Mouse (Mus musculus): ENCODE data around the gene Rgs13. TPM values are rescaled to one million over a fixed set of nuclear protein-coding genes. Genes with fewer than 3 reads are reported as not detected.

Gene Rgs13
- polyA plus RNA-seq (2015; fragmentation: Nextera tagmentation; extraction: Ambion mirVana), result 1.5 and 1.7 TPM in 2 replicates

DNA sequence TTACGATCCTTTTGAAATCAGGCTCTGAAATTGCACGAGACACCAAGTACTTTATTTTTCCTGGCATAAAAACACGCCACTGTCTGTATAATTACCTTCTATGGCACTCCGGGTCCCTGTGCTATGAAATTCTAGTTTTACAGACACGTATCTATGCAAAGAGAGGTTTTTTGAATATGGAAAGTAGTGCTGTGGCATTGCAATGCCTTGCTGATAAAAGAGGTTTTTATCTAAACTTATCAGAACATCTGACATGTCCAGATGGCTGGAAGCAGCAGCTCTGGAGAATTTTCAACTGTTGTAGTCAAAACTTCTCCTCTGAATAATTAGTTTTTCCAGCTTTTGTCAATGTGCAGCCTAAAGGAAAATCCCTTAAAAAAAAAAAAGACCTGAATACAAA lies at the start of gene Rgs13:
Gene Rgs13, minus strand, starts transcription at position 207 of the 400 bp plus-strand sequence.
- Histone ChIP-seq H3K9ac (replicated peaks) (no peak within 1 kb of the TSS), H3K4me2 (replicated peaks) (peak within 1 kb of the TSS; percentile 26), H3K4me3 (no peak within 1 kb of the TSS), H3K27me3 (no peaks in the 10 kb centered on the region), H3K36me3 (no peaks in the 10 kb centered on the region), H3K27ac (replicated peaks) (peak within 1 kb of the TSS; percentile 33; the same call in 1 of the 2 replicates), H3K4me1 (peaks cover 7% of the 10 kb centered on the region), H3K9me3 (no peaks in the 10 kb centered on the region)
- 6% methylated on average over 5 of the region's 5 CpGs for WGBS
- ATAC-seq (replicated peaks), result peak; percentile 85

DNA sequence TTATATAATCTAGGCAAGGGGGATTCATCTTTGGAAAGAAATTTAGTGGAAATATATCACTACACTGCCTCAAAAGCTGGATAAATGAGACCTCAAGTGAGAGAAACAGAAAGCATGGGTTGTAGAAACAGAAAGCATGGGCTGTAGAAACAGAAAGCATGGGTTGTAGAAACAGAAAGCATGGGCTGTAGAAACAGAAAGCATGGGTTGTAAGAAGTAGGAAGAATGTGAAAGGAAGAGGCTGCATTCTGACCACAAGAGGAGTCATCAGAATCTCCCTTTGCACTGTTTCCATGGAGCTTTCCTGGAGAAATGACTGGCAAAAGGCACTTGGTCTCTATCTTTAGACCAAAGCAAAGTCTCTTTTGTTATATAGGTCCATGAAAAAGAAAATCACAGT lies 38.1 kb upstream of the Rgs13 start:
- Histone ChIP-seq H3K27me3 (no peaks in the 10 kb centered on the region), H3K4me3 (no peak overlapping the region), H3K9ac (replicated peaks) (no peak overlapping the region), H3K4me2 (replicated peaks) (no peak overlapping the region), H3K36me3 (no peaks in the 10 kb centered on the region), H3K27ac (replicated peaks) (no peak overlapping the region), H3K9me3 (no peaks in the 10 kb centered on the region), H3K4me1 (no peaks in the 10 kb centered on the region)
- no peak for ATAC-seq (replicated peaks)

DNA sequence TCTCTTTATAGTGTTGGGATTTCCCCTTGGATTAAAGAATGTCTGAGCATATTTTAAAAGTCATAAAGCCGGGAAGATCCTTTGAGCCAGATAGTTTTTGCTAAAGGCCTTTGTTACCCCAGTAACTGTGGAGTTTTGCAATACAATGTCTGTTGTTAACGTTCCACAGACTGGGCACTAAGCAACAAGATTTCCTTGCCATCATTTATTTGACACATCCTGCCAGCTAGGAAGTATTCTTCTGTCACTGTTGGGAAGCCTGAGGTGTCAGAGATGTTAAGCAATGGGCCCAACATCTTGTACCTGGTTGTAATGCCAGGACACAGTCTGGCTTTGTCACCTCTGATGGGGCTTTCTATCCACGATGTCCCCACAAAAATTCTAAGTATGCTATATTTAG lies 33.7 kb upstream of the Rgs13 start:
- 79% methylated on average over 3 of the region's 3 CpGs for WGBS
- no peaks in the 10 kb centered on the region for H3K4me1 ChIP-seq
- H3K9me3 ChIP-seq, result no peaks in the 10 kb centered on the region
- no peak for ATAC-seq (replicated peaks)
- H3K4me2 ChIP-seq (replicated peaks), result no peak overlapping the region
- no peaks in the 10 kb centered on the region for H3K36me3 ChIP-seq
- H3K27me3 ChIP-seq, result no peaks in the 10 kb centered on the region
- no peak overlapping the region for H3K9ac ChIP-seq (replicated peaks)
- H3K27ac ChIP-seq (replicated peaks), result no peak overlapping the region
- no peak overlapping the region for H3K4me3 ChIP-seq

DNA sequence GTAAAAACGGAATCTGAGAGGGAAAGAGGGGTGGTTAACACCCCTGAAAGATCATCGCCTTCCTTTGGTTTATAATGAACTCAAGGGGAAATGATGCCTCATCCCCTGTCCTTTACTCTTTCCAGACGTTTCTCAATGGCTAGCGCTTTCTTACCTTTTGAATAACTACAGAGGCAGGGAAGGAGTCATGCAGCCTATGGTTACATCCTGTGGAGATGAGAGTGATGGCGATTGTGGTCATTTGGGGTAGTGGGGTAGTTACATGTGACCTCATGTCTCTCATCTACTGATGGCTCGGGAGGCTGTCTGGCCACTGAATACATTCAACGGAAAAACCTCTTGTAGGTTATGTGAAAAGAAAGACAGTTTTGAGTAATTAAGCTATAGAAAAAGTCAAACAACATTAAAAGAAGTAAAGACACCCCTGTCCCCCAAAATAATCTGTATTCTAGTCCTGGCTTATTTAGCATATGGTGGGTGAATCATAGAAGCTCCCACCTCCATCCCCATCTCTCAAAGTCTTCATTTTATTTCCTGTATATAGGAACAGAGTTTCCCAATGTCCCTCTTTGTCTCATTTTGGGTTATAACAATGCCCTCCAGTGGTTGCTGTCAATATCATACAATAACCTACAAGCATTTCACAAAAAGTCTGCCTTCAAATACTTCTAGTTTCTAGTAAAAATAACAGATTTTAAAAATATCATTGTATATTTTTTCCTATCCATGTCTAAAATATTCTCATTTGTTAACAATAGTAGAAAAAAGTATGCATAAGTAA lies 29.3 kb upstream of the Rgs13 start:
- no peak overlapping the region for H3K4me3 ChIP-seq
- H3K27ac ChIP-seq (replicated peaks), result no peak overlapping the region
- H3K27me3 ChIP-seq, result no peaks in the 10 kb centered on the region
- no peak for ATAC-seq (replicated peaks)
- H3K4me1 ChIP-seq, result no peaks in the 10 kb centered on the region
- no peak overlapping the region for H3K9ac ChIP-seq (replicated peaks)
- H3K9me3 ChIP-seq, result no peaks in the 10 kb centered on the region
- no peak overlapping the region for H3K4me2 ChIP-seq (replicated peaks)
- 72% methylated on average over 7 of the region's 7 CpGs for WGBS
- H3K36me3 ChIP-seq, result no peaks in the 10 kb centered on the region

DNA sequence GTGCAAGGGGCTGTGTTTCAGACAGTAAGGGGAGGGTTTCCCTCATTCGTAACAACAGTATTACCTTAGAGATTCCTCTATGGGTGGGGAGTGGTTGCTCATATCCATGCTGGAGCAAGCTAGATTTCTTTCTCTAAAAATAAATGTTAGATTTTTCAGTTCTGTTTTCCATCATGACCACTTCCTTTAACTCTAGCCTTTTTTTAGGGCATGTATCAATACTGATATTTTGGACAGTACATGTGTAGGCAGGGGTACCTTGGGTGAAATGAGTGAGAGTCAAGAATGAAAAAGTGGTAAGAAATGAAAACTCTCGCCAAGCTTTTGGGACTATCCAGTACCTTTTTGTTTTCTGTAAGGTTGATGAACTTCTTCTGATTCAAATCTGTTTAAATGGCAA lies 27.6 kb upstream of the Rgs13 start:
- ATAC-seq (replicated peaks), result no peak
- Histone ChIP-seq H3K4me3 (no peak overlapping the region), H3K4me2 (replicated peaks) (no peak overlapping the region), H3K27me3 (no peaks in the 10 kb centered on the region), H3K36me3 (no peaks in the 10 kb centered on the region), H3K27ac (replicated peaks) (no peak overlapping the region), H3K9ac (replicated peaks) (no peak overlapping the region), H3K4me1 (no peaks in the 10 kb centered on the region), H3K9me3 (no peaks in the 10 kb centered on the region)
- WGBS, result 92% methylated on average over 2 of the region's 2 CpGs

DNA sequence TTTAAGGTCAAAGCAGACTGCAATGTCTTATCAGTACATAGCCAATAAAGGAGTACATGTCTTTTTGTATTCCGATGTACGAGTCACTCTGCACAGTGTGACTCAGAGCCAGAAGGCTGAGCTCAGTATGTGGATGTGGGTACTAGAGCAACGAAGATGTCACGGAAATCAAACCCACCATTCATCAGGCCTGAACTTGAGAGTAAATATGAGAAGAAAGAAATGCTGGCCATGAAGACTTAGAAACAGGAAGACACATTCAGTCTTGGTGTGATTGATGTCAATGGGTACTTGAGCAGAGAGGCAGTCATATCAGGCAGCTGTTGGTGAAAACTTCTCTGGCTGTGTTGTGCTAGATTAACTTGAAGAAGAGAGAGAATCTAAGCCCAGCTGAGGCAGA lies 25.8 kb upstream of the Rgs13 start:
- Histone ChIP-seq H3K4me3 (no peak overlapping the region), H3K9ac (replicated peaks) (no peak overlapping the region), H3K27ac (replicated peaks) (no peak overlapping the region), H3K9me3 (no peaks in the 10 kb centered on the region), H3K36me3 (no peaks in the 10 kb centered on the region), H3K4me1 (no peaks in the 10 kb centered on the region), H3K4me2 (replicated peaks) (no peak overlapping the region), H3K27me3 (no peaks in the 10 kb centered on the region)
- 96% methylated on average over 4 of the region's 4 CpGs for WGBS
- ATAC-seq (replicated peaks), result no peak

DNA sequence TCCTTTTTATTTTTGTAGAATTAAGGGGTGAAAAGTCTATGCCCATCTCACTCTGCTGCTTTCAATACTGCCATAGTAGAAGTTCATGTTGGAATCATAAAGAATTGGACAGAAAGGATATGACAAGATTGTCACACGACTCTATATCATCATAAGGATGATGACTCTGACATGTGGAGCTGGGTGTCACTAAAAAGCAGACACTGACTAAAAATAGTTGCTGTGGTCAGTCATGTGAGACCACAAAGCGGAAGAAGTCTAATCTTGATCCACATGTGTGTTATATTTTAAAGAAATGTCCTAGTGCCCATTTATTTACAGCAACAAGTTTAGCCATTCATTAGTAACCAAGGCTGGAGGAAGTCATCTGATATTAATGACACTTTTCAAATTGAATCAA lies 23.3 kb upstream of the Rgs13 start:
- WGBS, result 82% methylated on average over 2 of the region's 2 CpGs
- Histone ChIP-seq H3K4me1 (no peaks in the 10 kb centered on the region), H3K27me3 (no peaks in the 10 kb centered on the region), H3K9ac (replicated peaks) (no peak overlapping the region), H3K27ac (replicated peaks) (no peak overlapping the region), H3K9me3 (no peaks in the 10 kb centered on the region), H3K4me2 (replicated peaks) (no peak overlapping the region), H3K4me3 (no peak overlapping the region), H3K36me3 (no peaks in the 10 kb centered on the region)
- ATAC-seq (replicated peaks), result no peak

DNA sequence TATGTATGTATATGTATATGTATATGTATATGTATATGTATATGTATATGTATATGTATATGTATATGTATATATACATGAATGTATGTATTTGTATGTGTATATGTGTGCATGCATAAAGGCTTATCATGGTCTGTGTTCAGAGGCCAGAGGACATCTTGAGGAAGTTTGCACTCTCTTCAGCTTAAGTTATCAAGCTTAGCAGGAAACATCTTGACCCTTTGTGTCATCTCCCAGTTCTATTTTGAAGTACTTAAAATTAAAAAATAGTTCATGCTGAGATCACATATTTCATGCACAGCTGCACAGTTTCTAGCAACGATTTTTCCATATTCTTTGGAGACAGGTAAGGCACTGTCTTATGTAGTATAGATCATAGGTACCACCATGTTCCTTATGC lies 22.4 kb upstream of the Rgs13 start:
- WGBS, result 68% methylated on average over 1 of the region's 1 CpGs
- H3K4me1 ChIP-seq, result no peaks in the 10 kb centered on the region
- H3K27ac ChIP-seq (replicated peaks), result no peak overlapping the region
- H3K9me3 ChIP-seq, result no peaks in the 10 kb centered on the region
- H3K36me3 ChIP-seq, result no peaks in the 10 kb centered on the region
- ATAC-seq (replicated peaks), result no peak
- no peak overlapping the region for H3K4me3 ChIP-seq
- H3K27me3 ChIP-seq, result no peaks in the 10 kb centered on the region
- no peak overlapping the region for H3K4me2 ChIP-seq (replicated peaks)
- H3K9ac ChIP-seq (replicated peaks), result no peak overlapping the region

DNA sequence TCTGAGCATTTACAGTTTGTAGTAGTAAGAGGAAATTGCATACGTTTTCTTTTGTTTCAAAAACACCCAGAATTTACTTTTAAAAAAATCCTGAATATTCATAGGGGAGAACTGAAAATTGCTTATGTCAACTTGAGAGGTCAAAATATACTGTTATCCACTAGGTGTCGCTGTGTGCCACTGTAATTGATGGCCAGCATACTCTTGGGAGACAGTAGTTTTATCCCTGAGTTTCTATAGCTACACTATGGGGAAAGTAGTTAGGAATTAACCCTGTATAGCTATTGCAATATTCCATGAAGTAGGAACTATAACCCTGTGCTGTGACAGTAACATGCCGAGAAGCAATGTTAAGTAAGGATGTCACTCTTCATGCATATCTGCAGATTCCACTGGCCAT lies 20.5 kb upstream of the Rgs13 start:
- no peaks in the 10 kb centered on the region for H3K9me3 ChIP-seq
- no peak overlapping the region for H3K4me2 ChIP-seq (replicated peaks)
- H3K27ac ChIP-seq (replicated peaks), result no peak overlapping the region
- peak; percentile 71; the same call in 1 of the 2 replicates for ATAC-seq (replicated peaks)
- H3K9ac ChIP-seq (replicated peaks), result no peak overlapping the region
- WGBS, result 31% methylated on average over 3 of the region's 3 CpGs
- no peaks in the 10 kb centered on the region for H3K4me1 ChIP-seq
- H3K36me3 ChIP-seq, result no peaks in the 10 kb centered on the region
- no peak overlapping the region for H3K4me3 ChIP-seq
- H3K27me3 ChIP-seq, result no peaks in the 10 kb centered on the region

DNA sequence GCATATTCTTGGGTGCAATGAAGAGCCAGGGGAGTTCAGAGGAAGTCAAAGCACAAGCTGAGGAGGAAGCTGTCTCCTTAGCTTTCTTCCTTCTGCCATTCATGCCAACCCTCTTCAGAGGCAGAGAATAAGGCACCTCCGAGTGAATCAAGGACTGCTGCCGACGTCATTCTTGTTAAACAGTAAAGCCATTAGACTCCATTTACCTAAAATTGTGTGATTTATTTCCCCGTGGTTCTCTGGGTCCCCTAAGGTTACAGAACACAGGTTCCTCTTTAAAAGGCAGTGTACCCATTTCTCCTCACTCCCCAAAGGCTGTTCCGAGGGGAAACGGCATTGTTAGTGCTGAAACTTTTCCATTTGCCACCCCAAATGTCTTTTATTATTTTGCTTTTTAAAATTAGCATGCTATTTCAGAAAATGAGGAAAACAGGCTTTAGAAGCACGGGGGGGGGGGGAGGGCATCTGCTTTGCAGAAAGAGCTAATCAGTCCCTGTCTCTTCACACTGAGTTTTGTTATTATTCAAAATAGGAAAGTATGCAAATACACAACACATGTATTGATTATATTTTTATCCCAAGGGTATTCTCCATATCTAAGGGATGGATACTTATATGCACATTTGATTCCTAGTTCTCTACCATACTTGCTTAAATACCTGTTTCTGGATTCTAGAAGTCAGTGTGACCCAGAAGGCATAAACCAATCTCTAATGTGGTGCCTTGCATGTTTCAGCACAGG lies 9.7 kb upstream of the Rgs13 start:
- no peak overlapping the region for H3K4me2 ChIP-seq (replicated peaks)
- H3K27ac ChIP-seq (replicated peaks), result no peak overlapping the region
- H3K36me3 ChIP-seq, result no peaks in the 10 kb centered on the region
- no peak for ATAC-seq (replicated peaks)
- no peaks in the 10 kb centered on the region for H3K9me3 ChIP-seq
- H3K4me1 ChIP-seq, result peaks cover 17% of the 10 kb centered on the region
- no peak overlapping the region for H3K4me3 ChIP-seq
- no peaks in the 10 kb centered on the region for H3K27me3 ChIP-seq
- 52% methylated on average over 7 of the region's 7 CpGs for WGBS
- no peak overlapping the region for H3K9ac ChIP-seq (replicated peaks)

DNA sequence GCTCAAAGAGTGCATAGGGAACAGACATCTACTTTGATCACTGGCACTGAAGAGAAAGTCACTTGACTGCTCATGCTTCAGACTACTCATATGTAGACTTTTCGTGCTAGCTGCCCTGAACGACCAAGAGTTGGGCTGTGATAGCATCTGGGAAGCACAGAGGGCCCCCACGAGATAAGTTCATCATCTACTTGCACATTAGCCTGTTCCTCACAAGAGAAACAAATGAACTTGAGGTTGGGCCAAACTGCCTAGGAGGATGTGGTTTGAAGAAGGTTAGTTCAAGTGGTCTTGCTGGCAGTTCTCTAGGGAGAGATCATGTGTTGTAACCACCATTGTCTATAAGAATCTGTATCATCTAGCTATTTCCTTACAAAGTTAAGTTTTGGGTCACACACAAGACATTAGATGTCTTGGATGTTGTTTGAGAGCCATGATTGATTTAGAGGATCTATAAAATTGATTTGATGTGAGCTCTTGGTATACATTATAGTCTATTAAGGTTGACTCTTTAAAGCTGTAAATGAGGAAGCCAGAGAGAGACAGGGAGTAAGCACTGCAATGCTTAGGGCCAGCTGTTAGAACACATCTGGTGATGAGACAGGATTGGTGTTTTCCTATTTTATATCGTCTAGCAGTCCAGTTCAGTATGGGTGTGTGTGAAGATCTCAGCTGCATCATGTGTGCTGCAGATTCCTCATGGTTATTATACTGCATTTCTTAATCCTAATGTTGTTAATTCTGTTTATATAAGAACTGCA lies 8.0 kb upstream of the Rgs13 start:
- H3K9me3 ChIP-seq, result no peaks in the 10 kb centered on the region
- H3K27me3 ChIP-seq, result no peaks in the 10 kb centered on the region
- 81% methylated on average over 4 of the region's 4 CpGs for WGBS
- H3K36me3 ChIP-seq, result no peaks in the 10 kb centered on the region
- H3K27ac ChIP-seq (replicated peaks), result no peak overlapping the region
- ATAC-seq (replicated peaks), result no peak
- no peak overlapping the region for H3K4me2 ChIP-seq (replicated peaks)
- H3K9ac ChIP-seq (replicated peaks), result no peak overlapping the region
- peaks cover 13% of the 10 kb centered on the region for H3K4me1 ChIP-seq
- no peak overlapping the region for H3K4me3 ChIP-seq

DNA sequence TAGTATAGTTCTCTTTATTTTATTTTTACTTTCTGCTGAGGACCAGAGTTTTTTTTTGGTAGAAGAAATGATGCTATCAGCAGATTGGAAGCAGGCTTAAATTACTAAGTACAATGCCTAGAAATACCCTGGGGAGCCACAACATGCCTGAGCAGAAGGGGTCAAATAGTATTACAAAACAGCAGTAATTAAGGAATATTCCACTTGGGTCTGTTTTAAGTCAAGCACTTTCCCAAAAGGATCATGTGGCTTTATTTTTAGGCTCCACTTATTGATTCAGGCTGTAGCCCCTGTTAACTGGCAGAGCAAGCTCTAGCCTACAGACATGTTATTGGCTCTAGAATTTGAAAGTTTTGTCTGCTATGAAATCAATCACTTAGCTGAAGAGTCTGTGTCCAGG lies 6.5 kb upstream of the Rgs13 start:
- no peak overlapping the region for H3K4me2 ChIP-seq (replicated peaks)
- H3K27me3 ChIP-seq, result no peaks in the 10 kb centered on the region
- H3K4me3 ChIP-seq, result no peak overlapping the region
- H3K36me3 ChIP-seq, result no peaks in the 10 kb centered on the region
- H3K9ac ChIP-seq (replicated peaks), result no peak overlapping the region
- H3K9me3 ChIP-seq, result no peaks in the 10 kb centered on the region
- H3K4me1 ChIP-seq, result 0 out of 2 replicates have a peak, but pooled peaks cover under 1% of the 10 kb centered on the region
- ATAC-seq (replicated peaks), result no peak
- H3K27ac ChIP-seq (replicated peaks), result no peak overlapping the region

All from forebrain, embryonic 15.5 days (tissue).